Mouse (Mus musculus) mouse embryonic stem cell (cell line): ENCODE data around the gene Traf2.

ENCODE experiments used
- in situ Hi-C, 2 experiments: fragments of 300-500 bp; cut with MboI; formaldehyde crosslinking; loops; 1 replicate in 1 of 2; 3 replicates in 1 of 2; pipeline ENCODE4 v1.14.3; 2019 to 2020; ENCODE audit warnings: low sequenced_read_pairs in 2 of 2, low pct_unique_long_range_greater_than_20kb in 1 of 2, mixed read lengths in 1 of 2; ENCODE audit not compliant: unreplicated experiment in 1 of 2

The Traf2 gene

GRCm38 (mm10) chr2:25477967-25478675 is 68.6 kb downstream of the Traf2 start:
- in situ Hi-C loops, result loop anchor here in 1 of 2 experiments (5.0 kb wide), 1 partner anchor 46 kb away; no protein-coding TSS in a partner anchor

GRCm38 (mm10) chr2:25477541-25477940 is 69.2 kb downstream of the Traf2 start:
- in situ Hi-C loops, result loop anchor here in 1 of 2 experiments (5.0 kb wide), 1 partner anchor 45 kb away; no protein-coding TSS in a partner anchor

GRCm38 (mm10) chr2:25472550-25472949 is 74.2 kb downstream of the Traf2 start:
- in situ Hi-C loops, result no loop called here

- in situ Hi-C loops, result no loop called here
Measured at GRCm38 (mm10) chr2:25469969-25470368, 76.8 kb downstream of the Traf2 start, which contains the start of gene Ptgds. Ptgds (minus strand) TSS chr2:25470046.

GRCm38 (mm10) chr2:25468962-25469915 is 77.5 kb downstream of the Traf2 start:
- in situ Hi-C loops, result no loop called here
